Mouse (Mus musculus) embryonic facial prominence, embryonic 12.5 days (tissue): Measurements from ENCODE around the gene Hist1h3a. TPM values are rescaled to one million over a fixed set of nuclear protein-coding genes. Genes with fewer than 3 reads are reported as not detected.
"Not testable (repeated sequence)": the region's sequence is repeated elsewhere in the genome, so short reads cannot be mapped to it uniquely, and the experiment has no call there.

Experiments
- ATAC-seq: fragments of 200-750 bp; cut with Nextera tagmentation; 2 replicates; pipeline ENCODE4 v1.8.0; 2017; ENCODE audit not compliant: insufficient number of reproducible peaks, insufficient read depth, low FRiP score, low TSS enrichment
- H3K27ac ChIP-seq: fragments of 300-500 bp; sonication (generic); 2 replicates; pipeline ENCODE4 v1.5.1; 2016; ENCODE audit warnings: mild to moderate bottlenecking
- H3K27me3 ChIP-seq: fragments of 300-500 bp; sonication (generic); 2 replicates; pipeline ENCODE4 v1.6.1; 2016; ENCODE audit warnings: mild to moderate bottlenecking, moderate library complexity
- H3K36me3 ChIP-seq: fragments of 300-500 bp; sonication (generic); 2 replicates; pipeline ENCODE4 v1.6.1; 2016; ENCODE audit warnings: mild to moderate bottlenecking
- H3K4me1 ChIP-seq: fragments of 300-500 bp; sonication (generic); 2 replicates; pipeline ENCODE4 v1.6.1; 2016
- H3K4me2 ChIP-seq: fragments of 300-500 bp; sonication (generic); replicated peaks from 2 replicates; pipeline ENCODE4 v1.6.1; 2016; ENCODE audit warnings: mild to moderate bottlenecking, moderate library complexity
- H3K4me3 ChIP-seq: fragments of 300-500 bp; sonication (generic); 2 replicates; pipeline ENCODE4 v1.5.1; 2016; ENCODE audit warnings: mild to moderate bottlenecking
- H3K9ac ChIP-seq: fragments of 300-500 bp; sonication (generic); 2 replicates; pipeline ENCODE4 v1.6.1; 2016; ENCODE audit warnings: mild to moderate bottlenecking, moderate library complexity
- H3K9me3 ChIP-seq: fragments of 300-500 bp; sonication (generic); 2 replicates; pipeline ENCODE4 v1.6.1; 2016; ENCODE audit warnings: mild to moderate bottlenecking, moderate library complexity
- WGBS: fragments of 180-500 bp; shearing (Covaris S2); methylation state at CpG from one replicate; pipeline ENCODE4 v1.1.7; 2016; 5-methylcytosine and 5-hydroxymethylcytosine counted together
- polyA plus RNA-seq: library from polyadenylated mRNA; unstranded; fragments of >200 nt; fragmentation: Nextera tagmentation; extraction: Ambion mirVana; gene quantifications from 2 replicates; pipeline ENCODE4 v1.2.1, GENCODE M21; 2016

Hist1h3a gene
- polyA plus RNA-seq, 1 experiment from 2014 or later: 7.8 TPM

GRCm38 (mm10) chr13:23756790-23757189 lies 5.4 kb downstream of the Hist1h3a start, which contains the start of gene Hist1h4b:
Gene Hist1h4b, plus strand, starts transcription at chr13:23757013.
- peak within 1 kb of the TSS; percentile 95 for H3K27ac ChIP-seq
- peak within 1 kb of the TSS; percentile 55 for H3K9ac ChIP-seq
- H3K4me3 ChIP-seq: peak within 1 kb of the TSS; percentile 42
- H3K27me3 ChIP-seq: no peaks in the 10 kb centered on the region
- no peaks in the 10 kb centered on the region for H3K36me3 ChIP-seq
- 0% methylated on average over 20 of the region's 22 CpGs for WGBS
- peaks cover 7% of the 10 kb centered on the region for H3K4me1 ChIP-seq
- peak; percentile 86 for ATAC-seq
- no peaks in the 10 kb centered on the region for H3K9me3 ChIP-seq
- peak within 1 kb of the TSS; percentile 61 for H3K4me2 ChIP-seq

DNA sequence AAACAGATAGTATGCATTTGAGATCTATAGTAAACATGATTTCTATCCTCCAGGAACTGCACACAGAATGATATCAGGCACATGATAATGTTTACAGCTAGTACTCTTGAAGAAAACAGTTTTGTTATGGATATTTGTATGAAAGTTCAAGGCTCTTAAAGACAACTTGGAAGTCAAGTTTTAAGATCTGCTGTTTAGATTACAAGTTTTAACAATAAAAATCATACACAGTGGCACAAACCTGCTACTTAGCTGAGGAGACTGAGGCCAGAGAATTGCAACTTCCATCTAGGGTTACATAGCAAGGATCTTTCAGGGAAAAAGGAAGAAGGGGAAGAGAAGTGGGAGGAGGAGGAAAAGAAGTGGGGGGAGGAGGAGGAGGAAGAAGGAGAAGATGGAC lies 7.2 kb downstream of the Hist1h3a start:
- H3K9me3 ChIP-seq: no peaks in the 10 kb centered on the region
- H3K4me1 ChIP-seq: peaks cover 3% of the 10 kb centered on the region
- no peak overlapping the region for H3K9ac ChIP-seq
- no peak overlapping the region for H3K4me3 ChIP-seq
- no peak for ATAC-seq
- no peak overlapping the region for H3K4me2 ChIP-seq
- no peaks in the 10 kb centered on the region for H3K36me3 ChIP-seq
- H3K27ac ChIP-seq: peak overlapping the region; percentile 54
- H3K27me3 ChIP-seq: no peaks in the 10 kb centered on the region

DNA sequence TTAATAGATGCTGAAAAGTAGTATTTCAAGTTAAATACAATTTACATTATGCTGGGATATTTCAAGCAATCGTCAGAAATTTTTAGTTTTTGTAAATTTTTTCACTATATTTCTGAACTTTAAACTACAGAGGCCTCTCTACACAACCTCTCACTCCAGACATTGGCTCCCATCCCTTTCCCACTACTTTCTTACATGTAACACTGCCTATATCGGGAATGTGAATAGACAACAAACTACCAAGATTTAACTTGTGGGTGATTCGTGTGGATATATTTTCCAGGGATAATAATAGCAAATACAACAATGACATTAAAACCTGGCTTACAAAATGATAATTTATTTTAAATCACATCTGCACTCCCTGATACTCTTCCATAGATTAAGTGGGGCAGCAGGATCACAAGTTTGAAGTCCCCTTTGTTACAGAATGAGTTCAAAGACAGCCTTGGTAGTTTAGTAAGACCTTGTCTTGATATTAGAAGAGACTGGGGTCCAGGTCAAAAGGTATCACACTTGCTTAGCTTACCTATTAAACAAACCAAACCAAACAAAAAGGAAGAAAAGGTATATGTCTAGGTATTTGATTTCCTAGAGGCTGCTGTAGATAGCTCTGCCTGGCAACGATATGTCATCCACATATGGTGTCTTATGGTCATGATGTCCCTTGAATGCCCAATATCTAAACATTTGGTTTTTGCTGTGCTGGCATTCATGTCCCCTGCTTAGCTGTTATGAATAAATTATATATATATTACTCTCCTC lies 8.7 kb downstream of the Hist1h3a start:
- H3K27me3 ChIP-seq: no peaks in the 10 kb centered on the region
- no peaks in the 10 kb centered on the region for H3K36me3 ChIP-seq
- no peaks in the 10 kb centered on the region for H3K4me1 ChIP-seq
- H3K9me3 ChIP-seq: no peaks in the 10 kb centered on the region
- H3K4me3 ChIP-seq: peak overlapping the region; percentile 41
- H3K27ac ChIP-seq: peak overlapping the region; percentile 88
- ATAC-seq: no peak
- peak overlapping the region; percentile 57 for H3K4me2 ChIP-seq
- WGBS: 52% methylated on average over 4 of the region's 4 CpGs
- H3K9ac ChIP-seq: no peak overlapping the region

GRCm38 (mm10) chr13:23752742-23753172 lies 9.4 kb downstream of the Hist1h3a start:
- no peak for ATAC-seq
- no peaks in the 10 kb centered on the region for H3K36me3 ChIP-seq
- H3K4me3 ChIP-seq: peak overlapping the region; percentile 41
- peak overlapping the region; percentile 88 for H3K27ac ChIP-seq
- H3K9ac ChIP-seq: peak overlapping the region; percentile 59
- under 1% methylated on average over 6 of the region's 6 CpGs for WGBS
- H3K27me3 ChIP-seq: no peaks in the 10 kb centered on the region
- peak overlapping the region; percentile 57 for H3K4me2 ChIP-seq
- no peaks in the 10 kb centered on the region for H3K9me3 ChIP-seq
- H3K4me1 ChIP-seq: peaks cover 5% of the 10 kb centered on the region; the same call in 1 of the 2 replicates

- H3K9ac ChIP-seq: peak within 1 kb of the TSS; percentile 59
- peak within 1 kb of the TSS; percentile 57 for H3K4me2 ChIP-seq
- 1% methylated on average over 22 of the region's 47 CpGs for WGBS
- H3K4me1 ChIP-seq, H3K27me3 ChIP-seq, H3K36me3 ChIP-seq, H3K9me3 ChIP-seq: not testable (repeated sequence)
- peak; percentile 88 for ATAC-seq
- H3K4me3 ChIP-seq: peak within 1 kb of the TSS; percentile 42
- H3K27ac ChIP-seq: peak within 1 kb of the TSS; percentile 96
Measured at GRCm38 (mm10) chr13:23752067-23752741, 10.0 kb downstream of the Hist1h3a start, which contains the start of gene Hist1h3b. Gene Hist1h3b, plus strand, starts transcription at chr13:23752267.

- H3K4me3 ChIP-seq: peak overlapping the region; percentile 42
- peak overlapping the region; percentile 96 for H3K27ac ChIP-seq
- peak overlapping the region; percentile 55 for H3K4me2 ChIP-seq
- ATAC-seq: no peak
- H3K9ac ChIP-seq: peak overlapping the region; percentile 58
- H3K27me3 ChIP-seq: no peaks in the 10 kb centered on the region
- under 1% methylated on average over 11 of the region's 11 CpGs for WGBS
- H3K36me3 ChIP-seq: no peaks in the 10 kb centered on the region
- H3K9me3 ChIP-seq: no peaks in the 10 kb centered on the region
- H3K4me1 ChIP-seq: peaks cover 5% of the 10 kb centered on the region; the same call in 1 of the 2 replicates
Measured at GRCm38 (mm10) chr13:23751478-23751956, 10.7 kb downstream of the Hist1h3a start.

- H3K27me3 ChIP-seq, H3K9me3 ChIP-seq, H3K4me1 ChIP-seq, H3K36me3 ChIP-seq: not testable (repeated sequence)
- 1% methylated on average over 27 of the region's 47 CpGs for WGBS
- Histone ChIP-seq H3K4me2 (peak within 1 kb of the TSS; percentile 55), H3K4me3 (peak within 1 kb of the TSS; percentile 42), H3K27ac (peak within 1 kb of the TSS; percentile 96), H3K9ac (peak within 1 kb of the TSS; percentile 58)
- ATAC-seq: 0 out of 2 replicates have a peak, but pooled peaks have one; percentile 22
Measured at GRCm38 (mm10) chr13:23750839-23751477, 11.2 kb downstream of the Hist1h3a start, which contains the start of gene Hist1h2ab. Gene Hist1h2ab, plus strand, starts transcription at chr13:23751126.

- Histone ChIP-seq H3K27me3 (no peaks in the 10 kb centered on the region), H3K9ac (no peak overlapping the region), H3K4me1 (peaks cover 5% of the 10 kb centered on the region; the same call in 1 of the 2 replicates), H3K4me3 (no peak overlapping the region), H3K36me3 (no peaks in the 10 kb centered on the region), H3K4me2 (no peak overlapping the region), H3K9me3 (no peaks in the 10 kb centered on the region), H3K27ac (peak overlapping the region; percentile 90)
- ATAC-seq: no peak
- WGBS: 89% methylated on average over 5 of the region's 5 CpGs
Measured at GRCm38 (mm10) chr13:23749563-23750121, 12.5 kb downstream of the Hist1h3a start.

GRCm38 (mm10) chr13:23747892-23748288 lies 14.3 kb downstream of the Hist1h3a start:
- Histone ChIP-seq H3K4me1 (peaks cover 10% of the 10 kb centered on the region; the same call in 1 of the 2 replicates), H3K4me3 (peak overlapping the region; percentile 9; the same call in 1 of the 2 replicates), H3K4me2 (peak overlapping the region; percentile 66), H3K36me3 (no peaks in the 10 kb centered on the region), H3K9ac (0 out of 2 replicates have a peak overlapping the region, but pooled peaks have one; percentile 5), H3K9me3 (no peaks in the 10 kb centered on the region), H3K27ac (peak overlapping the region; percentile 98), H3K27me3 (no peaks in the 10 kb centered on the region)
- ATAC-seq: no peak
- 7% methylated on average over 4 of the region's 4 CpGs for WGBS

- H3K27me3 ChIP-seq: no peaks in the 10 kb centered on the region
- H3K27ac ChIP-seq: peak overlapping the region; percentile 98
- WGBS: 4% methylated on average over 13 of the region's 13 CpGs
- H3K36me3 ChIP-seq: no peaks in the 10 kb centered on the region
- H3K9me3 ChIP-seq: no peaks in the 10 kb centered on the region
- H3K9ac ChIP-seq: peak overlapping the region; percentile 46
- H3K4me3 ChIP-seq: peak overlapping the region; percentile 40
- no peak for ATAC-seq
- H3K4me2 ChIP-seq: peak overlapping the region; percentile 66
- peaks cover 10% of the 10 kb centered on the region; the same call in 1 of the 2 replicates for H3K4me1 ChIP-seq
Measured at GRCm38 (mm10) chr13:23747081-23747891, 14.9 kb downstream of the Hist1h3a start.
